Mouse (Mus musculus) heart, postnatal 0 days (tissue): ENCODE data around the gene Ifit1.

Experiments used
- CTCF ChIP-seq: IDR thresholded peaks from 2 replicates; pipeline ENCODE4 v1.5.1; 2016; ENCODE audit warnings: antibody characterized with exemption, control low read depth, low read depth
- EP300 ChIP-seq: IDR thresholded peaks from 2 replicates; pipeline ENCODE4 v1.6.1; 2016; ENCODE audit warnings: antibody characterized with exemption, low read depth

DNA sequence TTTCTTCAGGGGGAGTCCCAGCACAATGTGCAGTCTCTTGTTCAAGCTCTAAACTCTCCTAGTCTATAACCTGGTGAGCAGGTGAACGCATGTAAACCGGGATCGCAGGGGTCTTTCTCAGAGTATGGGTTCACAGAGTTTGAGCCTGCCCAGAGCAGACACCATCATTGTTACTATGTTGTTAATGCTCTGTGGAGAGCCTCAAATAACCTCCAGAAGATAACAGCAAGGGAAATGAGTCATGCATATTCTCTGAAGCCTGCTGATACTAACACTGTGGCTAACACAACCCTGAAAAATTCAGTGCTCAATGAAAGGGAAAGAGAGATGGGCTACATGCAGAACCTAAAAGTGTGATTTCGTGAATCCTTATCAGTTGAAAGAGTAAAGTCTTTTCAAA is 37.8 kb downstream of the Ifit1 start:
- TF ChIP-seq CTCF (no peak), EP300 (no peak)
